Mouse (Mus musculus): Measurements from ENCODE around the gene Kcnk3. TPM values are rescaled to one million over a fixed set of nuclear protein-coding genes. Genes with fewer than 3 reads are reported as not detected.

Kcnk3 gene
- not detected in 2 replicates for polyA plus RNA-seq (2012; ENCODE audit: insufficient read depth, insufficient read length, low replicate concordance, missing spikeins)

DNA sequence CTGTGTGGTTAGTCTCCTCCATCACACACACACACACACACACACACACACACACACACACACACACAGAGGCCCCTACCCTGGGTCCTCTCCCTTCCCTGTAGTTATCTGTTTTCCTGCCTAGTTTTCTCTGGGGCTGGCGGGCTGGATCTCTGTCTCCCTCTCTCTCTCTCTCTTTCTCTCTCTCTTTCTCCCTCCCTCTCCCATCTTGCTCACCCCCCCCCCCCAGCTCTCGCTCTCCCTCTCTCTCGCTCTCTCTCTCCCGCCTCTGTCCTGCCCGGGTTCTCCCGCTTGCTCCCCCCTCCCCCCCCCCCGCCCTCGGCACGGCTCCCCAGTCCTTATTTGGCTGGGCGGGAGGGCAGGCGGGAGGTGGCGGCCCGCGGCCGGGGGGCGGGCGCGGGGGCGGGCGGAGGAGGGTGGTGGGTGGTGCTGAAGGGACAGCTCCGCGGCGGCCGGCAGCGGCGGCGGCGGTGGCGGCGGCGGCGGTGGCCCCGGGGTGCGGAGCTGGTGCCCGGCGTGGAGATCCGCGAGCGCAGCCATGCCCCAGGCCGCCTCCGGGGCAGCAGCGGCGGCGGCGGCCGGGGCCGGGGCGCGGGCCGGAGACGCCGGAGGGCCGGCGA is at the start of gene Kcnk3:
Gene Kcnk3 (plus strand): TSS at position 490 of the 620 bp plus-strand sequence.
- Histone ChIP-seq H3K4me1 (ENCODE audit: control insufficient read depth, insufficient read depth, low read length) (peaks cover 52% of the 10 kb centered on the region), H3K27ac (ENCODE audit: insufficient read depth, low read depth, low read length) (peak within 1 kb of the TSS; percentile 94), H3K4me3 (ENCODE audit: insufficient read depth, low read depth, low read length) (peak within 1 kb of the TSS; percentile 95)
- TF ChIP-seq CTCF (IDR thresholded peaks at IDR 0.05; ENCODE audit: insufficient read depth, low read depth, low read length) (no peak), POLR2A (IDR thresholded peaks at IDR 0.05; ENCODE audit: insufficient read depth, low read depth, low read length) (no peak)
- WGBS = 5% methylated on average over 39 of the region's 54 CpGs

DNA sequence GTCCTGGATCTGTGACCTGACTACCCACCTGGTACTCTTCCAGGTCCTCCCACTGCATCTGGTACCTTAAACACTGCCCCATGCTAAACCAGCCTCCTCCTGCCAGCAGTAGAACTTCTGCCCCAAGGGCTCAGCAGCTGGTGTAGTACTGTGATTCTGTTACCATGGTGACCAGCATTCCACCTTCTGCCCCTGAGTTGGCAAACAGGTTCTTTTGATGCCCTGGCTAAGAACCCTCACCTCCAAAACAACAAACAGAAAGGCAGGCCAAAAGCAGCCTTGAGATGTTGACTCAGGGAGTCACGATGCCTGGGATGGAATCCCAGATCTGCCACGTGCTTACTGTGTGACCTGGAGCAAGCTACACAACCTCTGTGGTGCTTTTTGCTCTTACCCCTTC is 42.3 kb upstream of the Kcnk3 start, which contains the start of gene Cib4:
Gene Cib4 (minus strand): TSS at position 139 of the 400 bp plus-strand sequence.
- no peak within 1 kb of the TSS for H3K4me3 ChIP-seq (ENCODE audit: insufficient read depth, low read depth, low read length)
- 0 out of 2 replicates have a peak, but pooled peaks cover 4% of the 10 kb centered on the region for H3K4me1 ChIP-seq (ENCODE audit: control insufficient read depth, insufficient read depth, low read length)
- no peak within 1 kb of the TSS for H3K27ac ChIP-seq (ENCODE audit: insufficient read depth, low read depth, low read length)
- 71% methylated on average over 2 of the region's 2 CpGs for WGBS
- TF ChIP-seq POLR2A (IDR thresholded peaks at IDR 0.05; ENCODE audit: insufficient read depth, low read depth, low read length) (no peak), CTCF (IDR thresholded peaks at IDR 0.05; ENCODE audit: insufficient read depth, low read depth, low read length) (no peak)

DNA sequence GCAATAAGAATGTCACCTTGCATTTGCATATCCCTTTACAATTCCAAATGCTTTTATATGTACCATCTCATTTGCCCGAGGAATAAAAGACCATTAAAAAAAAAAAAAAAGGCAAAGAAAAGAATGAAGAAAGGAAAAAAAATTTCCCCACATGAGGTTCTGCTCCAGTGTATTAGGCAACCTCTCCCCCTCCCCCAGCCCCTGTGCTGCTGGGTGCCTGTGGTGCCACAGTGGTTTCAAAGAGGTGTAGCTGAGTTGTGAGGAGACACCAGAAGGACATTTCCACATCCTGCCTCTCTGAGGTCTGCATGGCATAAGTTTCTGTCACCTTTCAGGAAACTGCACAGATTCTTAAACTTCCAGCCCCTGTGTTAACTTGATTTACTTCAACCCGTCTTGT is 39.3 kb upstream of the Kcnk3 start:
- no peak overlapping the region for H3K27ac ChIP-seq (ENCODE audit: insufficient read depth, low read depth, low read length)
- TF ChIP-seq CTCF (IDR thresholded peaks at IDR 0.05; ENCODE audit: insufficient read depth, low read depth, low read length) (no peak), POLR2A (IDR thresholded peaks at IDR 0.05; ENCODE audit: insufficient read depth, low read depth, low read length) (no peak)
- WGBS = 69% methylated on average over 2 of the region's 2 CpGs
- H3K4me1 ChIP-seq (ENCODE audit: control insufficient read depth, insufficient read depth, low read length) = 0 out of 2 replicates have a peak, but pooled peaks cover 4% of the 10 kb centered on the region
- no peak overlapping the region for H3K4me3 ChIP-seq (ENCODE audit: insufficient read depth, low read depth, low read length)

DNA sequence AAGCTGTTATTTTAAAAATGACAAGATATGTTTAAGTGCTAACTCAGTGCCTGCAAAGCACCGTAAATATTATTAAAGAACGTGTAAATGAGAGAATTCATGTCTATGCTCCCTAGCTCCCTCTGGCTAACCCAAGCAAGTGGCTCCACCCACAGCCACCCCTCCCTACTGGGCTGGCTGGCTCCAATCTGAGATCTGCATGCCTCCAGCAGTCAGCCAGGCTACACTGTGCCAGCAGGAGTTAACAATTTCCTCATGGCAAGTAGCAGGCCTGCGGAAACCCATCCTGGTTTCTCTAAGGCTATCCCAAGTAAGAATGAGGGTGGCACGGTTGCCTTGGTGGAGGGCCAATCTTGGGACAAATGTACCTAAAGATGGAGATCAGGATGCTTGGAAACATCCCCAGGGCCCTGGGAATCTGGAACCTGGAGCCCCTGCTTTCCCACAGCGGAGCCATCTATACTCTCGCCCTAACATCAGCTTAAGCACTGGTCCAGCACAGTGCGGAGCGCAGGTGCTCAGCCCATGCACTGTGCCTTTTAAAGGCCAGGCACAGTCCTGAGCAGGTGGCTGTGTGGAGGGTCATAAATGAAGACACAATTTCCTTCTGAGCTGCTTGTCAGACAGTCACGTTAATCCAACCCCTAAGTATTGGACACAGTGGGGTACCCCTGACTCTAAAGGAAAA is 37.5 kb upstream of the Kcnk3 start:
- TF ChIP-seq CTCF (IDR thresholded peaks at IDR 0.05; ENCODE audit: insufficient read depth, low read depth, low read length) = no peak
- 58% methylated on average over 9 of the region's 9 CpGs for WGBS
- Histone ChIP-seq H3K4me3 (ENCODE audit: insufficient read depth, low read depth, low read length) (no peak overlapping the region), H3K27ac (ENCODE audit: insufficient read depth, low read depth, low read length) (no peak overlapping the region), H3K4me1 (ENCODE audit: control insufficient read depth, insufficient read depth, low read length) (0 out of 2 replicates have a peak, but pooled peaks cover 4% of the 10 kb centered on the region)

DNA sequence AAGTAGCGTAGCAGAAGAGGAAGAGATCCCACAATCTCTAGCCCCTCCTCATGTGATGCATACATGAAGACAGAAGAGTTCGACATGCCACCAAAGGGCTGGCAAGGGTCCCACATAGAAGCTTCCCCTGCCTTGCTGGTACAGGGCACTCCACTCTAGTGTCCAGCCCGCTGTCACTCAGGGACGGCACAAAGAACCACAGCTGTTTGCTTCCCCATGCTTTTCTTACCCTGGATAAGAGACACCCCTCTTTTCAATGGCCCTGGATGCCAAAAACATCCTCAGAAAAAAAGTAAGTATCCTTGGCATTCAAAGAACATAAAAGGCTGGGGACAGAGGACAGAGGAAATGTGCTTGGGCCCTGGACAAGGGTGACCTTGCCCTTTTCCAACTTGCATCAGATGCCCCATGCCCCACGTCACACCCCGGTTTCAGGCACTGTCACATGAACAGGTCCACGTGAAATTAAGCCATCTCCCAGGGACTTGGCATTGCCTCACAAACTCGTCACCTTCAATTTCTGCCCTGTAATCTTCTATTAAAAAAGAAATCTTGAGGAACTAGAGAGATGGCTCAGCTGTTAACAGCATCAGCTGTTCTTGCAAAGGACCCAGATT is 36.8 kb upstream of the Kcnk3 start:
- 78% methylated on average over 8 of the region's 8 CpGs for WGBS
- Histone ChIP-seq H3K4me3 (ENCODE audit: insufficient read depth, low read depth, low read length) (no peak overlapping the region), H3K27ac (ENCODE audit: insufficient read depth, low read depth, low read length) (no peak overlapping the region), H3K4me1 (ENCODE audit: control insufficient read depth, insufficient read depth, low read length) (no peaks in the 10 kb centered on the region)
- no peak for TF ChIP-seq POLR2A (IDR thresholded peaks at IDR 0.05; ENCODE audit: insufficient read depth, low read depth, low read length)
- no peak for TF ChIP-seq CTCF (IDR thresholded peaks at IDR 0.05; ENCODE audit: insufficient read depth, low read depth, low read length)

DNA sequence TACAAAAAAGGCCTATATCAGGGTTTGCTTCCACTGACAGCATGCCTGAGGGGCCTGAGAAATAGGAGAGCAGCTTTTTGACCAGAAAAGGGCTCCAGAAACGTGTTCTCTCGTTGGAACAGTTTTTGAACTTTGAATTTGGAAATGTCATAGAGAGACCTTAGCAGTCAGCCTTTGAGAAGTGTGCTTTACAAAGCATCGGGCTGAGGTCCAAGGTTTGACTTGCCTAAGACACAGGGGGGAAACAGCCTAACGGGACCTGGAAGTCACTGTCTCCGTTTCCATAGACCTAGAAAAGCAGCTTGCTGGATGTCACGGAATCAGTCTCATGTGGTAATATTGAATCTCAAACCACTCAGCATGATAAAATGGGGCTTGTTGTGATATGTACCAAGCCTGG is 36.0 kb upstream of the Kcnk3 start:
- TF ChIP-seq CTCF (IDR thresholded peaks at IDR 0.05; ENCODE audit: insufficient read depth, low read depth, low read length) = no peak
- no peak for TF ChIP-seq POLR2A (IDR thresholded peaks at IDR 0.05; ENCODE audit: insufficient read depth, low read depth, low read length)
- Histone ChIP-seq H3K4me3 (ENCODE audit: insufficient read depth, low read depth, low read length) (no peak overlapping the region), H3K27ac (ENCODE audit: insufficient read depth, low read depth, low read length) (no peak overlapping the region), H3K4me1 (ENCODE audit: control insufficient read depth, insufficient read depth, low read length) (no peaks in the 10 kb centered on the region)
- WGBS = 76% methylated on average over 6 of the region's 6 CpGs

DNA sequence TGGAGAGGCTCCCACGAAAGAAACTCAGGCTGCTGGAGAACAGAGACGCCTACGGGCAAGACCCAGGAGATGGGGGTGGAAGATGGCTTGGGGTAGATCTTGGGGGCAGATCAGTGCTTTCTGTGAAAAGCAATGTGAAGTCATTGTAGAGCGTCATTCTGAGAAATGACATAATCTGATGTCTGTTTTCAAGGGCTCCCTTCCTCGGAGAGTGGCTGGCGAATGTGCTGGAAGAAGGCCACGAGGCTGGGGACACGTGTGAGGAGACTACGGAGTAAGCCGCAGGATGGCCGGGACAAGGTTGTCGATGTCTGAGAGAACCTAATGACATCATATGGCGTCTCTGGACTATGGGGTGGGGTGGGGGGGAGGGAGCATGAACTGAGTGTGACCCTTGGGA is 34.0 kb upstream of the Kcnk3 start:
- TF ChIP-seq POLR2A (IDR thresholded peaks at IDR 0.05; ENCODE audit: insufficient read depth, low read depth, low read length) (no peak), CTCF (IDR thresholded peaks at IDR 0.05; ENCODE audit: insufficient read depth, low read depth, low read length) (no peak)
- 86% methylated on average over 13 of the region's 13 CpGs for WGBS

DNA sequence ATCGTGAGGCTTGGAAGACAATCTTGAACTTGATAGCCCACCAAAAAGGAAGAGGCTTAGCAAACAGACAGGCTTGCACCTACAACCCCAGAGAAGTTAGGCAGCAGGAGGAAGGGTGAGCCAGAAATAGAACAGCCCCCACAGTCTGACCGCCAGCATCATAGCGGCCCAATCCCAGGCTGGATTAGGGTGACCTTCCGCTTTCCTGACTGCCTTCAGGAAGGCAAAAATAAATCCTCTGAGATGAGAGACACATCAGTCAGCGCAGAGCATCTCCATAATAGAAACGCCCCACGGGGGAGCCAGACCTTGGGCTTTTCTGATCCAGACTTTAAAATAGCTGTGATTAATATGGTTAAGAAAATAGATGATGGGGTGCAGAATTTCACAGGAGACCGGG is 33.0 kb upstream of the Kcnk3 start:
- Histone ChIP-seq H3K27ac (ENCODE audit: insufficient read depth, low read depth, low read length) (no peak overlapping the region), H3K4me3 (ENCODE audit: insufficient read depth, low read depth, low read length) (no peak overlapping the region), H3K4me1 (ENCODE audit: control insufficient read depth, insufficient read depth, low read length) (no peaks in the 10 kb centered on the region)
- TF ChIP-seq POLR2A (IDR thresholded peaks at IDR 0.05; ENCODE audit: insufficient read depth, low read depth, low read length) = no peak
- no peak for TF ChIP-seq CTCF (IDR thresholded peaks at IDR 0.05; ENCODE audit: insufficient read depth, low read depth, low read length)
- WGBS = 82% methylated on average over 8 of the region's 8 CpGs

More for the DNA sequence above, 34.0 kb upstream of the Kcnk3 start:
- no peaks in the 10 kb centered on the region for H3K4me1 ChIP-seq (ENCODE audit: control insufficient read depth, insufficient read depth, low read length)
- H3K27ac ChIP-seq (ENCODE audit: insufficient read depth, low read depth, low read length) = no peak overlapping the region
- no peak overlapping the region for H3K4me3 ChIP-seq (ENCODE audit: insufficient read depth, low read depth, low read length)

DNA sequence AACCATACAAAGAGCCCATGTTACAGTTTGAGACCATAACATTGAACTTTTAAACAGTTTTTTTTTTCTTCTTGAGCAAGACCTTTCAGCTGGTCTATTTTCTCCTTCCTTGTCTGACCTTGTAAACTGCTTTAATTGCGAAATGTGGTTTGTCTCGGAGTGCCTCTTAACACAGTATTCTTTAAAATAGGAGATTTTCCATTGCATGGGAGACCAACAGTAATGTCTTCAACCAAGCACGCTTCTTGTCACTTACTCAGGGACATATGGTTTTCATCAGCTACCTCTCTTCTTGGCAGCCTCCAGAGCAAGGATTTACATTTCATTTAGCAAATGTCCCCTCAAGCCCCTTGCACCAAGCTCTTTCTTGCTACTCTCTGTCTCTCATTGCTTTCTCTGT is 31.7 kb upstream of the Kcnk3 start:
- H3K4me1 ChIP-seq (ENCODE audit: control insufficient read depth, insufficient read depth, low read length) = no peaks in the 10 kb centered on the region
- no peak overlapping the region for H3K4me3 ChIP-seq (ENCODE audit: insufficient read depth, low read depth, low read length)
- TF ChIP-seq CTCF (IDR thresholded peaks at IDR 0.05; ENCODE audit: insufficient read depth, low read depth, low read length) (no peak), POLR2A (IDR thresholded peaks at IDR 0.05; ENCODE audit: insufficient read depth, low read depth, low read length) (no peak)
- 92% methylated on average over 3 of the region's 3 CpGs for WGBS
- no peak overlapping the region for H3K27ac ChIP-seq (ENCODE audit: insufficient read depth, low read depth, low read length)
